Mouse (Mus musculus) hindbrain, postnatal 0 days (tissue): ENCODE measurements around the gene Apol7b. TPM values are rescaled to one million over a fixed set of nuclear protein-coding genes. Genes with fewer than 3 reads are reported as not detected.
"Not testable (repeated sequence)": the region's sequence is repeated elsewhere in the genome, so short reads cannot be mapped to it uniquely, and the experiment has no call there.

ENCODE experiments used
- ATAC-seq: fragments of 200-750 bp; cut with Nextera tagmentation; 2 replicates; pipeline ENCODE4 v1.8.0; 2017; ENCODE audit warnings: mild to moderate bottlenecking, moderate TSS enrichment, moderate library complexity
- DNase-seq: peaks from one replicate; pipeline ENCODE4 v3.0.0-alpha.2; 2015; ENCODE audit warnings: low spot score
- H3K27ac ChIP-seq: fragments of 300-500 bp; sonication (generic); 2 replicates; pipeline ENCODE4 v1.5.1; 2014; ENCODE audit warnings: mild to moderate bottlenecking
- H3K27me3 ChIP-seq: fragments of 300-500 bp; sonication (generic); 2 replicates; pipeline ENCODE4 v1.6.1; 2014; ENCODE audit warnings: low read length, mixed read lengths; ENCODE audit not compliant: insufficient read depth
- H3K36me3 ChIP-seq: fragments of 300-500 bp; sonication (generic); 2 replicates; pipeline ENCODE4 v1.6.1; 2014; ENCODE audit warnings: low read length, mixed read lengths; ENCODE audit not compliant: insufficient read depth
- H3K4me1 ChIP-seq: fragments of 300-500 bp; sonication (generic); 2 replicates; pipeline ENCODE4 v1.6.1; 2014; ENCODE audit warnings: antibody characterized with exemption, low read length, mixed read lengths; ENCODE audit not compliant: insufficient read depth
- H3K4me2 ChIP-seq: fragments of 300-500 bp; sonication (generic); 2 replicates; pipeline ENCODE4 v1.6.1; 2014; ENCODE audit warnings: low read depth, mild to moderate bottlenecking, low read length, moderate library complexity, mixed read lengths
- H3K4me3 ChIP-seq: fragments of 300-500 bp; sonication (generic); 2 replicates; pipeline ENCODE4 v1.5.1; 2014; ENCODE audit warnings: low read length
- H3K9ac ChIP-seq: fragments of 300-500 bp; sonication (generic); replicated peaks from 2 replicates; pipeline ENCODE4 v1.6.1; 2014; ENCODE audit warnings: mild to moderate bottlenecking, low read length, moderate library complexity, mixed read lengths
- H3K9me3 ChIP-seq: fragments of 300-500 bp; sonication (generic); 2 replicates; pipeline ENCODE4 v1.6.1; 2016; ENCODE audit warnings: low read length, mixed read lengths
- CTCF ChIP-seq: IDR thresholded peaks from 2 replicates; pipeline ENCODE4 v1.5.1; 2016; ENCODE audit warnings: antibody characterized with exemption, control low read depth, low read depth
- WGBS: fragments of 180-500 bp; shearing (Covaris S2); extraction: QIAGEN DNeasy Blood & Tissue Kit; methylation state at CpG from one replicate; pipeline ENCODE4 v1.1.7; 2014; 5-methylcytosine and 5-hydroxymethylcytosine counted together
- polyA plus RNA-seq: library from polyadenylated mRNA; unstranded; fragments of >200 nt; fragmentation: Nextera tagmentation; extraction: Ambion mirVana; gene quantifications from 2 replicates; pipeline ENCODE4 v1.2.1, GENCODE M21; 2015
- total RNA-seq: library from RNA; depleted of rRNA; stranded (reverse); fragments of >200 nt; gene quantifications from 2 replicates; pipeline ENCODE4 v1.2.3, GENCODE M21; 2014

Gene Apol7b
- total and polyA plus RNA-seq, 2 experiments from 2014 or later = not detected

- 58% methylated on average over 9 of the region's 9 CpGs for WGBS
- ATAC-seq = not testable (repeated sequence)
Observed at GRCm38 (mm10) chr15:77399027-77399426, 48.3 kb downstream of the Apol7b start, which contains the start of gene Apol7a. Gene Apol7a (minus strand): TSS chr15:77399110.

GRCm38 (mm10) chr15:77397450-77398132 lies 49.7 kb downstream of the Apol7b start:
- H3K9me3 ChIP-seq, H3K4me1 ChIP-seq, H3K4me2 ChIP-seq, ATAC-seq, H3K36me3 ChIP-seq, H3K27me3 ChIP-seq, H3K9ac ChIP-seq, H3K27ac ChIP-seq, H3K4me3 ChIP-seq, DNase-seq: not testable (repeated sequence)
- 72% methylated on average over 11 of the region's 11 CpGs for WGBS

More at GRCm38 (mm10) chr15:77399027-77399426, 48.3 kb downstream of the Apol7b start, which contains the start of gene Apol7a:
- not testable (repeated sequence) for H3K36me3 ChIP-seq, H3K9me3 ChIP-seq, H3K4me1 ChIP-seq, H3K9ac ChIP-seq, H3K4me2 ChIP-seq, H3K27me3 ChIP-seq, H3K4me3 ChIP-seq, H3K27ac ChIP-seq
- peak; percentile 58 for TF ChIP-seq CTCF
- peak; percentile 56 for DNase-seq

GRCm38 (mm10) chr15:77393832-77394231 lies 53.5 kb downstream of the Apol7b start:
- not testable (repeated sequence) for H3K4me3 ChIP-seq, H3K27me3 ChIP-seq, ATAC-seq, H3K9ac ChIP-seq, H3K27ac ChIP-seq, H3K4me2 ChIP-seq, H3K9me3 ChIP-seq, H3K36me3 ChIP-seq, DNase-seq, H3K4me1 ChIP-seq
- 70% methylated on average over 3 of the region's 3 CpGs for WGBS

- H3K4me3 ChIP-seq = no peak overlapping the region
- H3K36me3 ChIP-seq = no peaks in the 10 kb centered on the region
- no peak overlapping the region for H3K27ac ChIP-seq
- no peak for ATAC-seq
- no peaks in the 10 kb centered on the region for H3K4me1 ChIP-seq
- no peaks in the 10 kb centered on the region for H3K27me3 ChIP-seq
- no peak for TF ChIP-seq CTCF
- WGBS = 95% methylated on average over 2 of the region's 2 CpGs
- no peak overlapping the region for H3K4me2 ChIP-seq
- DNase-seq = no peak
- H3K9ac ChIP-seq = no peak overlapping the region
- no peaks in the 10 kb centered on the region for H3K9me3 ChIP-seq
Observed at GRCm38 (mm10) chr15:77387462-77387861, 59.8 kb downstream of the Apol7b start.

- Histone ChIP-seq H3K4me3 (no peak overlapping the region), H3K9ac (no peak overlapping the region), H3K27me3 (no peaks in the 10 kb centered on the region), H3K27ac (no peak overlapping the region), H3K9me3 (no peaks in the 10 kb centered on the region), H3K36me3 (no peaks in the 10 kb centered on the region), H3K4me2 (no peak overlapping the region), H3K4me1 (no peaks in the 10 kb centered on the region)
- DNase-seq (no peak), ATAC-seq (no peak)
- TF ChIP-seq CTCF = no peak
- 88% methylated on average over 7 of the region's 7 CpGs for WGBS
Observed at GRCm38 (mm10) chr15:77384340-77385030, 62.8 kb downstream of the Apol7b start.

GRCm38 (mm10) chr15:77382880-77383279 lies 64.4 kb downstream of the Apol7b start:
- 75% methylated on average over 1 of the region's 1 CpGs for WGBS
- no peak for DNase-seq

More at GRCm38 (mm10) chr15:77382880-77383279, 64.4 kb downstream of the Apol7b start:
- Histone ChIP-seq H3K4me2 (no peak overlapping the region), H3K36me3 (no peaks in the 10 kb centered on the region), H3K4me3 (no peak overlapping the region), H3K27ac (no peak overlapping the region), H3K9me3 (no peaks in the 10 kb centered on the region), H3K27me3 (no peaks in the 10 kb centered on the region), H3K4me1 (no peaks in the 10 kb centered on the region), H3K9ac (no peak overlapping the region)
- no peak for TF ChIP-seq CTCF
- ATAC-seq = no peak
